In the genomic region with DNA sequence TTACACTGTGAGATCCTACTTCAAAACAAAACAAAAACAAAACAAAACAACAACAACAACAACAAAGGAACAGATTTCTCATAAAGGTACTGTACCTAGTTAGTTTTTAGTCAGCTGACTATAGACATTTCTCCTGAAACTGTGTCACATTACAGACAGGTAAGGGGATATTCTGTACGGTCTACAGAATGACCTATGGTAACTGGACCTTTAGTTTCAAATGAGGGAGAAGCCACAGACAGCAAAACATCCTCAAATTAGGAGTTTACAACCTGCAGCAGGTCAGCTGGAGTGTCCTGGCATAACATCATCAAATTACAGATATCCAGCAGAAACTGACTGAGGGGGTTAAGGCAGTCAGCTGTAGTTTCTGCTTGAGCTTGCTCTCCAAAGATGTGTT, we compare ENCODE assay signal across 28 mouse cellular contexts.
"Had no signal": no experiment of that assay in that cellular context is flagged by ENCODE, and none has a peak within 500 bp of the region (broad histone marks: within the 10 kb centered on the region; RNA-seq: fewer than 3 reads in every experiment).

No protein-coding gene starts in this region.

- H3K9me3 ChIP-seq: embryonic facial prominence, embryonic 10.5 days; embryonic facial prominence, embryonic 12.5 days; embryonic facial prominence, embryonic 13.5 days; embryonic facial prominence, embryonic 15.5 days; forebrain, embryonic 10.5 days; forebrain, embryonic 12.5 days; forebrain, embryonic 13.5 days; forebrain, embryonic 15.5 days had no signal

- H3K9ac ChIP-seq: embryonic facial prominence, embryonic 12.5 days; embryonic facial prominence, embryonic 13.5 days; embryonic facial prominence, embryonic 15.5 days; forebrain, embryonic 12.5 days; forebrain, embryonic 13.5 days; forebrain, embryonic 15.5 days; forebrain, postnatal 0 days had no signal

- H3K27ac ChIP-seq: embryonic facial prominence, embryonic 10.5 days; embryonic facial prominence, embryonic 12.5 days; embryonic facial prominence, embryonic 13.5 days; embryonic facial prominence, embryonic 15.5 days; forebrain, embryonic 10.5 days; forebrain, embryonic 12.5 days; forebrain, embryonic 13.5 days; forebrain, embryonic 15.5 days; gastrocnemius, adult 2 months had no signal

- ATAC-seq: forebrain, embryonic 13.5 days; forebrain, embryonic 14.5 days; forebrain, embryonic 15.5 days; forebrain, embryonic 16.5 days; forebrain, postnatal 0 days had no signal

- H3K4me2 ChIP-seq: embryonic facial prominence, embryonic 12.5 days; embryonic facial prominence, embryonic 13.5 days; embryonic facial prominence, embryonic 15.5 days; forebrain, embryonic 12.5 days; forebrain, embryonic 13.5 days; forebrain, embryonic 15.5 days had no signal

- H3K4me1 ChIP-seq: embryonic facial prominence, embryonic 10.5 days; embryonic facial prominence, embryonic 12.5 days; embryonic facial prominence, embryonic 13.5 days; embryonic facial prominence, embryonic 15.5 days; forebrain, embryonic 10.5 days; forebrain, embryonic 12.5 days; forebrain, embryonic 13.5 days; forebrain, embryonic 15.5 days had no signal

- DNase-seq: cerebellum, adult 18-20 months; cerebellum, adult 2 months; cerebellum, adult 8-10 months; cerebellum, adult 9-10 months; cerebellum, adult 9-11 months; cerebellum, postnatal 10 days; cerebellum, postnatal 14 days; cerebellum, postnatal 25 days; cerebellum, postnatal 36 days; embryo, embryonic 11 days; forebrain, postnatal 0 days; gastrocnemius, adult 2 months; gastrocnemius, postnatal 10 days; gastrocnemius, postnatal 14 days; gastrocnemius, postnatal 25 days; gastrocnemius, postnatal 36 days; heart, adult 11 months had no signal

- H3K36me3 ChIP-seq: embryonic facial prominence, embryonic 10.5 days; embryonic facial prominence, embryonic 12.5 days; embryonic facial prominence, embryonic 13.5 days; embryonic facial prominence, embryonic 15.5 days; forebrain, embryonic 10.5 days; forebrain, embryonic 12.5 days; forebrain, embryonic 15.5 days had no signal

- H3K27me3 ChIP-seq: embryonic facial prominence, embryonic 12.5 days; embryonic facial prominence, embryonic 13.5 days; embryonic facial prominence, embryonic 15.5 days; forebrain, embryonic 12.5 days; forebrain, embryonic 13.5 days; forebrain, embryonic 15.5 days had no signal

- H3K4me3 ChIP-seq: embryonic facial prominence, embryonic 10.5 days; embryonic facial prominence, embryonic 12.5 days; embryonic facial prominence, embryonic 13.5 days; embryonic facial prominence, embryonic 15.5 days; erythroblast, embryonic 14.5 days; forebrain, embryonic 10.5 days; forebrain, embryonic 12.5 days; forebrain, embryonic 13.5 days; forebrain, embryonic 15.5 days; gastrocnemius, adult 2 months had no signal
